Mouse (Mus musculus): ENCODE data around the gene Serpinf2. TPM values are rescaled to one million over a fixed set of nuclear protein-coding genes. Genes with fewer than 3 reads are reported as not detected.
A peak's percentile ranks its signal among the peaks of the same experiment; 100 is the strongest.

Serpinf2 gene
- under 1 TPM in 1 of 2 experiments, not detected in 1; 0.28 TPM for total RNA-seq (2021)
- long read RNA-seq, experiment 1: 0 reads
- long read RNA-seq, experiment 2: 0 reads

DNA sequence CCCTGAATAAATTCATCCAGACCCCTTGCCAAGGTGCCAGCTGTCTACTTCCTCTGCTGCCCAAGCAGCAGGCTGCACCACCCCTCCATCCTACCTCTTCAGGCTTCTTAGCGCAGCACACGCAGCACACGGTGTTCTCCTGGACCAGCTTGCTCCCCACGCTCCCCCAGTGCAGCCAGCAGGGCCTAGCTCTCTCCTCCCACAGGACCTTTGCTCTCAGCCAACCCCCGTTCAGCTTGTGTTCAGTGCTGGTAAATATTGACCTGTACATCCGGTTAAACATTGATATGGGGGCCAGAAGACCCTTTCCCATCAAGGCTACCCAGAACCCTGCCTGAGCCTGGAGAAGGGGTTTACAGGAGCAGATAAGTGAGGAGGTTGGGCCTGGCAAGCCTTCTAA is at the start of gene Serpinf2:
Serpinf2 (minus strand) TSS at position 229 of the 400 bp plus-strand sequence.
- no peak within 1 kb of the TSS for H3K4me3 ChIP-seq
- intact Hi-C loops (cut with DNase I): no loop called here
- DNase-seq (ENCODE audit: extremely low spot score in 1 of 2, low spot score in 2 of 2): no peak
- no peak for TF ChIP-seq CTCF (IDR thresholded peaks at IDR 0.05)
- H3K27ac ChIP-seq: no peak within 1 kb of the TSS

DNA sequence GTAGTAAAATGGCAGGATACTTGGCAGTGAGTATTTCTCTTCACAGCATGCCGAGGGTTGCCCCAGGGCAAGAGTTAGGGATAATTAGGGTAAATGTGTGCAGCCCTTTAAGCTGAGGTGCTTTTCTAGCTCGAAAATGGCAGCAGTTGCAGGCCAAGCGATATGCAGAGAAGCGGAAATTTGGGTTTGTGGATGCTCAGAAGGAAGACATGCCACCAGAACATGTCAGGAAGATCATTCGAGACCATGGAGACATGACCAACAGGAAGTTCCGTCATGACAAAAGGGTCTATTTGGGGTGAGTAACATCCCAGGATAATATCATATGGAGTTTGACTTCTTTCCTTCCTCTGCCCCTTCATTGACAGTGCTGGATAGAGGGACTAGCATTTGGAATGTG is 48.1 kb upstream of the Serpinf2 start:
- intact Hi-C loops (cut with DNase I): loop anchor here (2.0 kb wide), 1 partner anchor 23 kb away; no protein-coding TSS in a partner anchor
- H3K27ac ChIP-seq: peak overlapping the region; percentile 93
- no peak for DNase-seq (ENCODE audit: extremely low spot score in 1 of 2, low spot score in 2 of 2)
- no peak for TF ChIP-seq CTCF (IDR thresholded peaks at IDR 0.05)
- peak overlapping the region; percentile 75 for H3K4me3 ChIP-seq

DNA sequence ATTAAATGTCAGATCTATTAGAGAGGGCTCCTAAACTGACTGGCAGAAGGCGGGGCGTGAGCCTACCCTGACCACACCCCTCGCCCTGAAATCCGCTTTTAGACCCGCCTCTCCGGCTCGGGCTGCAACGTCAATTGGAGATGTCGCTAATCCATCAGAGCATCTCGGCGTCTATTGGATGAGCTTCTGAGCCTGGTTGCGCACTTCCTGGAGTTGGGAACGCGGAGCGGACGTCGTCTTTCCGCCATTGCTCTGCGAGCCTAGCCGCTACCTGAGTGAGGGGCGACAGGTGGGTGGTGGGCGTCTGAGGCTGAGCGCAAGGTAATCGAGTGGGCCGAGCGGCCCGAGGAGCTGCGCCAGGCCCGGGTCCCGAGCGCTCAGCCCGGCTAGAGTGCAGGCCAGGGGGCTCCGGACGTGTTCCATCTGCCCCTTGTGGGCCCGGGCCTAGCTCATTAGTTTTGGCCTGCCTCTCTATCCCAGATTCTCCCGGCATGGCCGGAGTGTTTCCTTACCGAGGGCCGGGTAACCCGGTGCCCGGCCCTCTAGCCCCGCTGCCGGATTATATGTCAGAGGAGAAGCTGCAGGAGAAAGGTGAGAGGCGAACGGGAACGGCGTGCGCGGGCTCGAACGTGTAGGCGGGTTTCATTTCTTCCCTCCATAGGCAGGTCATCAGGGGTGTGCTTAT is 47.4 kb upstream of the Serpinf2 start, which contains the start of gene Prpf8:
Prpf8 (plus strand) TSS at position 216 of the 685 bp plus-strand sequence.
- no peak for TF ChIP-seq CTCF (IDR thresholded peaks at IDR 0.05)
- intact Hi-C loops (cut with DNase I): loop anchor here (2.0 kb wide), 1 partner anchor 22 kb away; no protein-coding TSS in a partner anchor
- Histone ChIP-seq H3K4me3 (peak within 1 kb of the TSS; percentile 75), H3K27ac (peak within 1 kb of the TSS; percentile 93)
- peak; percentile 97 to 98 for DNase-seq (ENCODE audit: extremely low spot score in 1 of 2, low spot score in 2 of 2)

DNA sequence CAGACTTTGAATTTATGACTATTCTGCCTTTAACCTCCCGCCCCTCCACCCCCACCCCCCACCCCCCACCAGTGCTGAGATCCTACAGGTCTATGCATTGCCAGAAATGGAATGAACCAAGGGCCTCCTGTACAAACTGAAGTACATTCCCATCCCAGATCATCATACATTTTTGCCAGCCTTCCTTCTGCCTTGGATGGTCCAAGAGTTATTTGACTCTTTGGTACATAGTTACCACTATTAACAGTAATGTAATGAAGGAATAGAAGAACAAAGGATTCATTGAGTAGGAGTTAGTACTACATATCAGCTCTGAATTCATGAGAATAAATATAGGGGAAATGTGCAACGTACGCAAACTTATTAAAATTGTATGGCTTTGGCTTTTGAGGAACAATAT is 46.8 kb upstream of the Serpinf2 start:
- intact Hi-C loops (cut with DNase I): loop anchor here (2.0 kb wide), 1 partner anchor 21 kb away; no protein-coding TSS in a partner anchor
- Histone ChIP-seq H3K4me3 (peak overlapping the region; percentile 75), H3K27ac (no peak overlapping the region)

DNA sequence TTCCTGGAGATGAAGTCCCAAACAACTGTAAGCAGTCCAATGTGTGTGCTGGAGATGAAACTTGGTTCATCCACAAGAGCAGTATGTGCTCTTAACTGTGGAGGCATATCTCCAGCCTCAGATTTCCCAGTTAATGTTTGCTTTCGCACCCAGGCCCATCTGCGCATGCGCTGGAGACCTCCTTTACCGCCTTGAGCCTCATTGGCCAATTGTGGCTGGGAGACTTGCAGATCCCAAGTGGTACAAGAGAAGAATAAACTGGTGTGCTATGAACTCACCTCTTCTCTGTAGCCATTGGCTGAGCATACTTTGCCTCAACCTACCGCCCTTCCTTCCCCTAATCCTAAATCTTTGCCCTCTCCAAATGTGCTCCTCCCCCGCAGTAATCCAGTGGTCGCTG is 34.0 kb upstream of the Serpinf2 start:
- H3K4me3 ChIP-seq: no peak overlapping the region
- DNase-seq (ENCODE audit: extremely low spot score in 1 of 2, low spot score in 2 of 2): no peak
- intact Hi-C loops (cut with DNase I): no loop called here
- H3K27ac ChIP-seq: no peak overlapping the region
- no peak for TF ChIP-seq CTCF (IDR thresholded peaks at IDR 0.05)

More for the DNA sequence above, 46.8 kb upstream of the Serpinf2 start:
- no peak for DNase-seq (ENCODE audit: extremely low spot score in 1 of 2, low spot score in 2 of 2)
- TF ChIP-seq CTCF (IDR thresholded peaks at IDR 0.05): no peak

DNA sequence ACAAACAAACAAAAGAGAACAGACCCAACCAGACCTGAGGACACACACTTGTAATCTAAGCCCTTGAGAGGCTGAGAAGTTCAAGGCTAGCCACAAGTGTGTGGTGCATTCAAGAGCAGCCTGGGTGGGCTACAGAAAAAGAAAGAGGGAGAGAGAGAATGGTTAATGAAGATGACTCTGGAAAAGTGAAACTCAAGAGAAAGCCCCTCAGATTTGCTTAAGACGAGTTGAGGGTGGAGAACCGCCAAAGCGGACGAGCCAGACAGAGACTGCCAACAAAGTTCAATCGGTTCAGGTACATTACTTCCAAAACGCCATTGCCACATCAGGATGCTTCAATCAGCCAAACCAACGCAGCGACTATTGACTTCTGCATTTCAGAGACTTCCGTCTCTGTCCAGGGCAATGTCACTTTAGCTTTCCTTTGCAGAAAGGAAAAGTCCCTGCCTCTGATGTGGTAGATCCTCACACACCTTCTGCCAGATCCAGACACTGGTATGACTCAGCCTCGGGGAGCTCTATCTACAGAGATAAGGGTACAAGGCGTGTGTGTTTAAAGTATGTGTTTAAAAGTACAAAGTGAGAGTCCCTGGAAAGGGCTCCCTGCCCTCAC is 33.2 kb upstream of the Serpinf2 start:
- H3K4me3 ChIP-seq: no peak overlapping the region
- no peak for DNase-seq (ENCODE audit: extremely low spot score in 1 of 2, low spot score in 2 of 2)
- H3K27ac ChIP-seq: no peak overlapping the region
- TF ChIP-seq CTCF (IDR thresholded peaks at IDR 0.05): no peak
- intact Hi-C loops (cut with DNase I): no loop called here

DNA sequence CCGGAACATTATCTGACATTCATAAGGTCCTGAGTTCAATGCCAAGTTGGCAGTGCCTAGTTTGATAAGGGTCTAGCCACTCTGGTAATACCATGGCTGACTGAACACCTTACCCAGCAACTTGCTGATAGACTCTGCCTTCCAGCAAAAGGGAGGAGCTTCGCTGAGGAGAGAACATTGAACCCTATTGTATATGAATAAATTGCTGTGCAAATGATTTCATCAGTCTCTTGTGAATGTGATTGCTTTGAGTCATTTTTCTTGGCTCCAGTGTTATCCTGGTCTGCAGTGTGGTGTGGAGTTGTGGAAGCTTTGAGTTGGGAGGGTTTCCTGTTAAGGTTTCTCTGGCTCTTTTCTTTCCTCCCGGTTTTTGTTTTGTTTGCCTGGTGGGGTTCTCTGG is 31.3 kb upstream of the Serpinf2 start:
- no peak overlapping the region for H3K27ac ChIP-seq
- no peak for DNase-seq (ENCODE audit: extremely low spot score in 1 of 2, low spot score in 2 of 2)
- TF ChIP-seq CTCF (IDR thresholded peaks at IDR 0.05): no peak
- intact Hi-C loops (cut with DNase I): no loop called here
- H3K4me3 ChIP-seq: no peak overlapping the region

DNA sequence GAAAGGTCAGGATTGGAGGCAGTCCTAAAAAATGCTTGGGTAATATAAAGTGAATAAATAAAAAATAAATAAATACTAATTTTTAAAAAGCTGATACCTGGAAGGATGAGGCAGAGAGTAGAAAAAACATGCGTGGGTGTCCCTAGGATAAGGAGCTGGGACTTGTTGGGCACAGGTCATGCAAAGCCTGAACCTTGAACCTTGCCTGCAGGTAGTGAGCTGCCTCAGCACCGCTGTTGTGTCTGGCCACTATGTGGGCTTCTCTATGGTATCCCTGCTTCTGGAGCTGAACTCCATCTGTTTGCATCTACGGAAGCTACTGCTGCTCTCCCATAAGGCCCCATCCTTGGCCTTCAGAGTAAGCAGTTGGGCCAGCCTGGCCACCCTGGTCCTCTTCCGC is 29.9 kb upstream of the Serpinf2 start:
- Histone ChIP-seq H3K27ac (no peak overlapping the region), H3K4me3 (no peak overlapping the region)
- TF ChIP-seq CTCF (IDR thresholded peaks at IDR 0.05): no peak
- intact Hi-C loops (cut with DNase I): no loop called here
- DNase-seq (ENCODE audit: extremely low spot score in 1 of 2, low spot score in 2 of 2): no peak

DNA sequence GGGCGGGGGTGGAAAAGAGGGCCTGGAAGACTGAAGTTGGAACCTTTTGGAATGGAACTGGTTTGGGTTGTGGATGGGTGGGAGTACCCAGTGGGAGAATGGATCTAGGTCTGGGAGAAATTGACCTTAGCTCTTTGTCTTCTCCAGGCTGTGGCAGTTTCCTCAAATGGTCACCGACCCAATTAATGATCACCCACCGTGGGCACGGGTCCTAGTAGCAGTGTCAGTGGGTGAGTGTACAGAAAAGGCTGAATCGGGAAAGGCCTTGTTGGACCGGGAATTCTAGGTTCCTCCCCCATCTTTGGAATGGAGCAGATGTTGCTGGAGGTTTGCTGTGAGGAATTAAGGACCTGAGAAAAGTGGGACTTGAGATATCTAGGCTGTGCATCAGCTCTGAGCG is 29.0 kb upstream of the Serpinf2 start:
- Histone ChIP-seq H3K27ac (no peak overlapping the region), H3K4me3 (no peak overlapping the region)
- TF ChIP-seq CTCF (IDR thresholded peaks at IDR 0.05): no peak
- no peak for DNase-seq (ENCODE audit: extremely low spot score in 1 of 2, low spot score in 2 of 2)
- intact Hi-C loops (cut with DNase I): no loop called here

DNA sequence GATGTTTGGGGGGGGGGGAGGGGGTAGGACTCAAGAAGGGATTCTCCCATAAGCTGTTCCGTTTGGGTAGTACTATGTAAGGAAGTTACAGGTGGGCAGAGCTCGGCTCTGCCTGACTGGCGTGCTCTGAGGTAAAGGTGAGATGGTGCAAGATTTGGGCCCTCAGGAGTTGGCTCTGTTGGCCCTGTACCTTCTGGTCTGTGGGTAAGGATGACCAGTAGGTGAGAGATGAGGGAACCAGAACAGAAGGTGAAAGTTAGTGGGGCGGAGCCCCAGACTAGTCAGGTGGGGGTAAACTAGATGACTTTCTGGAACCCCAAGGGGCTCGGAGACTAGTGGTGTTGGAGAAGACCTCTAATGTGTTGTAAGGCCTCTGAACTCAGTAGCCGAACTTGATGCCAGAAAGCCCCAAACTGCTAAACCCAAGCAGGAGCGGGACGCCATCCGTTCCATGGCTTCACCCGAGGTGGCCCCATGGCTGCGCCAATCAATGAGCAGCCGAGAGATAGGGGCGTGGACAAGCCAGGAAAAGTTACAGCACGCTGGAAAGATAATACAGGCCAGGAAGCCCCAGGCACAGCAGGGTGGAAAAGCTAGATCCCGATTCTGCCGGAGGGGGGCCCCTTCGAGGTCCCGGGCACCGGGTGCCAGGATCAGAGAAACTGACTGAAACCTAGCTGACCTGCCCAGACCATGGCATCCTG is 28.3 kb upstream of the Serpinf2 start:
- Histone ChIP-seq H3K4me3 (0 out of 2 replicates have a peak overlapping the region, but pooled peaks have one; percentile 22), H3K27ac (no peak overlapping the region)
- TF ChIP-seq CTCF (IDR thresholded peaks at IDR 0.05): no peak; the same call in 1 of the 2 replicates
- DNase-seq (ENCODE audit: extremely low spot score in 1 of 2, low spot score in 2 of 2): no peak
- intact Hi-C loops (cut with DNase I): no loop called here

DNA sequence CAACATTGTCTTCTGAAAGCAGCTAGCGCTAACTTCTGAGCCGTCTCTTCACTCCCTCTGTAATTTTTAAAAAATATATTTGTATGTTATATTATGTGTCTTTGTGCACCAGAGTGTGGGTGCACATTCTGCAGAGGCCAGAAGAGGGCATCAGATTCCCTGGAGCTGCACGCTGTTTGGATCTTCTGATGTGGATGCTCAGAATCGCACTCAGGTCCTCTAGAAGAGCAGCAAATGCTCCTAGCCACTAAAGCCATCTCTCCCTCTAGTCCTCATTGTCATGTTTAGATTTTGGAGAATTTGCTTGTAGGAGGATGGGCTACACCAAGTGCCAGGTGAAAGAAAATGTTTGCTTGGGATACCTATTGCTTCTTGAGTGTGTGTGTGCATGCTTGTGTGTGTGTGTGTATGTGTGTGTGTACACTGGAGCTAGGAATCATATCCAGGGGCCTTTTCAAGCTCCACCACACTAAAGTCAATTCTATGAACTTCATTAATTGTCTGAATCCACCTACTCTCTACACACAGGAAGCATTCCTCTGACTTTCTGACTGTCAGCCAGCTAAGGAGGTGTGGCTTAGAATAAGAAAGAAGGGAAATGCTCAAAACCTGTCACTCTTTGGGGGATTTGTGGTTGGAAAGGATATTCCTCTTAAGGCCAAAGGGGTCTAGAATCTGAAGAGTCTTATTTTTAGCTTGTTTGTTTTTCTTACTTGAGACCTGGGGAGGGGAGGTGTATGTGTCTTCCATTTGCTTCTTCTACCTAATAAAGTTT is 27.5 kb upstream of the Serpinf2 start:
- intact Hi-C loops (cut with DNase I): no loop called here
- Histone ChIP-seq H3K4me3 (no peak overlapping the region), H3K27ac (no peak overlapping the region)
- peak; percentile 20 for TF ChIP-seq CTCF (IDR thresholded peaks at IDR 0.05)
- no peak for DNase-seq (ENCODE audit: extremely low spot score in 1 of 2, low spot score in 2 of 2)
